Mouse (Mus musculus) embryonic facial prominence, embryonic 12.5 days (tissue): ENCODE measurements around the gene Psmd9. TPM values are rescaled to one million over a fixed set of nuclear protein-coding genes. Genes with fewer than 3 reads are reported as not detected.

Experiments used
- ATAC-seq: fragments of 200-750 bp; cut with Nextera tagmentation; 2 replicates; pipeline ENCODE4 v1.8.0; 2017; ENCODE audit not compliant: insufficient number of reproducible peaks, insufficient read depth, low FRiP score, low TSS enrichment
- H3K27ac ChIP-seq: fragments of 300-500 bp; sonication (generic); 2 replicates; pipeline ENCODE4 v1.5.1; 2016; ENCODE audit warnings: mild to moderate bottlenecking
- H3K27me3 ChIP-seq: fragments of 300-500 bp; sonication (generic); 2 replicates; pipeline ENCODE4 v1.6.1; 2016; ENCODE audit warnings: mild to moderate bottlenecking, moderate library complexity
- H3K36me3 ChIP-seq: fragments of 300-500 bp; sonication (generic); 2 replicates; pipeline ENCODE4 v1.6.1; 2016; ENCODE audit warnings: mild to moderate bottlenecking
- H3K4me1 ChIP-seq: fragments of 300-500 bp; sonication (generic); 2 replicates; pipeline ENCODE4 v1.6.1; 2016
- H3K4me2 ChIP-seq: fragments of 300-500 bp; sonication (generic); replicated peaks from 2 replicates; pipeline ENCODE4 v1.6.1; 2016; ENCODE audit warnings: mild to moderate bottlenecking, moderate library complexity
- H3K4me3 ChIP-seq: fragments of 300-500 bp; sonication (generic); 2 replicates; pipeline ENCODE4 v1.5.1; 2016; ENCODE audit warnings: mild to moderate bottlenecking
- H3K9ac ChIP-seq: fragments of 300-500 bp; sonication (generic); 2 replicates; pipeline ENCODE4 v1.6.1; 2016; ENCODE audit warnings: mild to moderate bottlenecking, moderate library complexity
- H3K9me3 ChIP-seq: fragments of 300-500 bp; sonication (generic); 2 replicates; pipeline ENCODE4 v1.6.1; 2016; ENCODE audit warnings: mild to moderate bottlenecking, moderate library complexity
- WGBS: fragments of 180-500 bp; shearing (Covaris S2); methylation state at CpG from one replicate; pipeline ENCODE4 v1.1.7; 2016; 5-methylcytosine and 5-hydroxymethylcytosine counted together
- polyA plus RNA-seq: library from polyadenylated mRNA; unstranded; fragments of >200 nt; fragmentation: Nextera tagmentation; extraction: Ambion mirVana; gene quantifications from 2 replicates; pipeline ENCODE4 v1.2.1, GENCODE M21; 2016

Psmd9 gene
- polyA plus RNA-seq, 1 experiment from 2014 or later = 89.0 TPM

GRCm38 (mm10) chr5:123296972-123297754 is 128.0 kb downstream of the Psmd9 start:
- WGBS = 59% methylated on average over 23 of the region's 23 CpGs
- Histone ChIP-seq H3K36me3 (no peaks in the 10 kb centered on the region), H3K9me3 (no peaks in the 10 kb centered on the region), H3K4me2 (no peak overlapping the region), H3K9ac (no peak overlapping the region), H3K27ac (no peak overlapping the region), H3K4me3 (no peak overlapping the region), H3K27me3 (no peaks in the 10 kb centered on the region), H3K4me1 (peaks cover 13% of the 10 kb centered on the region; the same call in 1 of the 2 replicates)
- no peak for ATAC-seq

DNA sequence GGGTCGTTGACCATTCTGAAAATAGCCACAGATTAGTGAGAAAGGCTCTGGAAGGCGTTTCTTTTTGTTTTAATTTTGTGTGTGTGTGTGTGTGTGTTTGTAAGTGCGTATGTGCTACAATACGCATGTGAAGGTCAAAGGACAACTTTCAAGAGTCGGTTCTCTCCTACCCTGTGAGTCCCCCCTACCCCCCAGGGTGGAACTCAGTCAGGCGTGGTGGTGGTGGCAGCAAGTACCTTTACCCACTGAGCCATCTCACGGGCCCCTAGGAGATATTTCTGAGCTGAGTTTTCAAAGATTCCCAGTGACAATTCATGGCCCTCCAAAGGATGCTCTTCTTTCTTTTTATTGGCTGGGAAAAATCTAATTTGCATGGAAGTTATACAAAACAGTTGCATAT is 128.6 kb downstream of the Psmd9 start:
- Histone ChIP-seq H3K4me3 (no peak overlapping the region), H3K27me3 (no peaks in the 10 kb centered on the region), H3K9ac (no peak overlapping the region), H3K4me2 (no peak overlapping the region), H3K4me1 (peaks cover 14% of the 10 kb centered on the region; the same call in 1 of the 2 replicates), H3K27ac (no peak overlapping the region), H3K36me3 (no peaks in the 10 kb centered on the region), H3K9me3 (no peaks in the 10 kb centered on the region)
- WGBS = 75% methylated on average over 7 of the region's 7 CpGs
- ATAC-seq = no peak

GRCm38 (mm10) chr5:123298526-123298925 is 129.3 kb downstream of the Psmd9 start:
- WGBS = 89% methylated on average over 6 of the region's 6 CpGs
- Histone ChIP-seq H3K4me3 (no peak overlapping the region), H3K27ac (no peak overlapping the region), H3K4me1 (peaks cover 14% of the 10 kb centered on the region; the same call in 1 of the 2 replicates), H3K27me3 (no peaks in the 10 kb centered on the region), H3K36me3 (no peaks in the 10 kb centered on the region), H3K4me2 (no peak overlapping the region), H3K9ac (no peak overlapping the region), H3K9me3 (no peaks in the 10 kb centered on the region)
- ATAC-seq = no peak

Other genes with a start within 250 kb of the Psmd9 start
- 77.9 and 84.4 TPM in 2 replicates for gene Kdm2b, start 179.6 kb upstream of the Psmd9 start, polyA plus RNA-seq
- 12.3 and 14.8 TPM in 2 replicates for gene Orai1, start 154.3 kb upstream of the Psmd9 start, polyA plus RNA-seq
- gene Morn3, start 122.4 kb upstream of the Psmd9 start, polyA plus RNA-seq = not detected in 2 replicates
- 14.8 and 16.6 TPM in 2 replicates for gene Tmem120b, start 101.0 kb upstream of the Psmd9 start, polyA plus RNA-seq
- 2.9 and 3.4 TPM in 2 replicates for gene Rhof, start 36.7 kb upstream of the Psmd9 start, polyA plus RNA-seq
- gene Setd1b, start 27.2 kb upstream of the Psmd9 start, polyA plus RNA-seq = 11.7 and 12.4 TPM in 2 replicates
- not detected in 2 replicates for gene Hpd, start 13.3 kb downstream of the Psmd9 start, polyA plus RNA-seq
- gene Wdr66, start 82.7 kb downstream of the Psmd9 start, polyA plus RNA-seq = 5.6 and 6.4 TPM in 2 replicates
- gene Bcl7a, start 174.4 kb downstream of the Psmd9 start, polyA plus RNA-seq = 41.8 and 44.7 TPM in 2 replicates
- 15.8 and 17.4 TPM in 2 replicates for gene Mlxip, start 225.4 kb downstream of the Psmd9 start, polyA plus RNA-seq